Mouse (Mus musculus) heart, postnatal 0 days (tissue): Measurements from ENCODE around the gene Stx4a. TPM values are rescaled to one million over a fixed set of nuclear protein-coding genes. Genes with fewer than 3 reads are reported as not detected.

Source experiments
- ATAC-seq: fragments of 200-750 bp; cut with Nextera tagmentation; 2 replicates; pipeline ENCODE4 v1.8.0; 2017; ENCODE audit warnings: low read depth, moderate number of reproducible peaks, moderate library complexity; ENCODE audit not compliant: insufficient read depth
- DNase-seq: peaks from one replicate; pipeline ENCODE4 v3.0.0-alpha.2; 2016; ENCODE audit warnings: low spot score
- H3K27ac ChIP-seq: fragments of 300-500 bp; sonication (generic); 2 replicates; pipeline ENCODE4 v1.5.1; 2014; ENCODE audit warnings: low read depth, mild to moderate bottlenecking
- H3K27me3 ChIP-seq: fragments of 300-500 bp; sonication (generic); 2 replicates; pipeline ENCODE4 v1.6.1; 2014; ENCODE audit warnings: low read length, mixed read lengths; ENCODE audit not compliant: control insufficient read depth, insufficient read depth
- H3K36me3 ChIP-seq: fragments of 300-500 bp; sonication (generic); replicated peaks from 2 replicates; pipeline ENCODE4 v1.6.1; 2014; ENCODE audit warnings: low read length, mixed read lengths; ENCODE audit not compliant: control insufficient read depth, insufficient read depth
- H3K4me1 ChIP-seq: fragments of 300-500 bp; sonication (generic); 2 replicates; pipeline ENCODE4 v1.6.1; 2014; ENCODE audit warnings: antibody characterized with exemption; ENCODE audit not compliant: control insufficient read depth, insufficient read depth
- H3K4me2 ChIP-seq: fragments of 300-500 bp; sonication (generic); 2 replicates; pipeline ENCODE4 v1.6.1; 2014; ENCODE audit warnings: low read depth, mild to moderate bottlenecking, low read length, moderate library complexity
- H3K4me3 ChIP-seq: fragments of 300-500 bp; sonication (generic); 2 replicates; pipeline ENCODE4 v1.5.1; 2014; ENCODE audit warnings: low read depth, low read length
- H3K9ac ChIP-seq: fragments of 300-500 bp; sonication (generic); replicated peaks from 2 replicates; pipeline ENCODE4 v1.6.1; 2014; ENCODE audit warnings: low read depth, low read length, mixed read lengths
- H3K9me3 ChIP-seq: fragments of 300-500 bp; sonication (generic); replicated peaks from 2 replicates; pipeline ENCODE4 v1.6.1; 2016; ENCODE audit warnings: low read length; ENCODE audit not compliant: control insufficient read depth
- CTCF ChIP-seq: IDR thresholded peaks from 2 replicates; pipeline ENCODE4 v1.5.1; 2016; ENCODE audit warnings: antibody characterized with exemption, control low read depth, low read depth
- EP300 ChIP-seq: IDR thresholded peaks from 2 replicates; pipeline ENCODE4 v1.6.1; 2016; ENCODE audit warnings: antibody characterized with exemption, low read depth
- WGBS: fragments of 180-500 bp; shearing (Covaris S2); extraction: QIAGEN DNeasy Blood & Tissue Kit; methylation state at CpG from one replicate; pipeline ENCODE4 v1.1.7; 2014; 5-methylcytosine and 5-hydroxymethylcytosine counted together
- polyA plus RNA-seq: library from polyadenylated mRNA; unstranded; fragments of >200 nt; fragmentation: Nextera tagmentation; extraction: Ambion mirVana; gene quantifications from 2 replicates; pipeline ENCODE4 v1.2.1, GENCODE M21; 2015
- total RNA-seq: library from RNA; depleted of rRNA; stranded (reverse); fragments of >200 nt; gene quantifications from 2 replicates; pipeline ENCODE4 v1.2.3, GENCODE M21; 2014; ENCODE audit warnings: low replicate concordance

Gene Stx4a
- total and polyA plus RNA-seq, 2 experiments from 2014 or later = 14.5 to 46.5 TPM

- H3K9me3 ChIP-seq = no peaks in the 10 kb centered on the region
- peaks cover 24% of the 10 kb centered on the region for H3K36me3 ChIP-seq
- H3K4me3 ChIP-seq = peak overlapping the region; percentile 86
- H3K27ac ChIP-seq = peak overlapping the region; percentile 91
- peak overlapping the region; percentile 96 for H3K4me2 ChIP-seq
- no peaks in the 10 kb centered on the region for H3K27me3 ChIP-seq
- 4% methylated on average over 15 of the region's 15 CpGs for WGBS
- no peak for TF ChIP-seq EP300
- no peak for TF ChIP-seq CTCF
- ATAC-seq = peak; percentile 19
- H3K4me1 ChIP-seq = peaks cover 5% of the 10 kb centered on the region
- peak overlapping the region; percentile 73 for H3K9ac ChIP-seq
- no peak for DNase-seq
Measured at GRCm38 (mm10) chr7:127840886-127841285, 16.8 kb downstream of the Stx4a start.

DNA sequence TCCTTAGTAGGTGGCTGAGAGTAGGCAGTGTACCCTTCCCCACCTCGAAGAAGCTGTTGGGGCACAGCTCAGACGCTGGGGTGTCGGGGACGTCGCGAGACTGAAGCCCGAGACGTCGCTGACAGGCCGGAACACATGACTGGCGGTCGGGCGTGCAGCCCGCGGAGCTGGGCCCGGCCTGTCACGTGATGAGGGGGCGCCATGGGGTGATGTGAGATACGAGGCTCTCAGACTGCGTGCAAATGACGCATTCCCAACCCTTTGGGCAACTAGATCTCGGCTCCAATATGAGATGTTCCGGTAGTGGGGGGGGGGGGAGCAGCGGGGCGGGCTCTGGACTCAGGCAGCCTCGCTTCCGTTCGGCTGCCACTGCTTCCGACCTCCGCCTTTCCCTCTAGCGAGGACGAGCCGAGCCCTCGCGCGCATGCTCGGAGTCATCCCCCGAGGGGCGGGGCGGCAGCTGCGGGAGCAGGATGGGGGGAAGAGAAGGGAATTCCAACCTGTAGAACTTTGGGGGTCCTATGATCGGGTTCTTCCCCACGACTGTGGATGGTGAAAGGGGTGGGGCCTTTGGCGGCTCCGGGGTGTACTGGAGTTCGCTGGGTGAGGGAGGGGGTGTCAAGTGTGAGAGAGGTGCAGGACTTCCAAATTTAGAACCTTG lies 17.4 kb downstream of the Stx4a start:
- Histone ChIP-seq H3K4me3 (peak overlapping the region; percentile 86), H3K27ac (peak overlapping the region; percentile 91), H3K9ac (peak overlapping the region; percentile 73), H3K9me3 (no peaks in the 10 kb centered on the region), H3K36me3 (peaks cover 30% of the 10 kb centered on the region), H3K27me3 (no peaks in the 10 kb centered on the region), H3K4me2 (peak overlapping the region; percentile 96), H3K4me1 (peaks cover 5% of the 10 kb centered on the region)
- DNase-seq = peak; percentile 95
- WGBS = under 1% methylated on average over 44 of the region's 46 CpGs
- peak; percentile 94 for ATAC-seq
- TF ChIP-seq EP300 (peak; percentile 59; the same call in 1 of the 2 replicates), CTCF (0 out of 2 replicates have a peak, but pooled peaks have one; percentile 3)

DNA sequence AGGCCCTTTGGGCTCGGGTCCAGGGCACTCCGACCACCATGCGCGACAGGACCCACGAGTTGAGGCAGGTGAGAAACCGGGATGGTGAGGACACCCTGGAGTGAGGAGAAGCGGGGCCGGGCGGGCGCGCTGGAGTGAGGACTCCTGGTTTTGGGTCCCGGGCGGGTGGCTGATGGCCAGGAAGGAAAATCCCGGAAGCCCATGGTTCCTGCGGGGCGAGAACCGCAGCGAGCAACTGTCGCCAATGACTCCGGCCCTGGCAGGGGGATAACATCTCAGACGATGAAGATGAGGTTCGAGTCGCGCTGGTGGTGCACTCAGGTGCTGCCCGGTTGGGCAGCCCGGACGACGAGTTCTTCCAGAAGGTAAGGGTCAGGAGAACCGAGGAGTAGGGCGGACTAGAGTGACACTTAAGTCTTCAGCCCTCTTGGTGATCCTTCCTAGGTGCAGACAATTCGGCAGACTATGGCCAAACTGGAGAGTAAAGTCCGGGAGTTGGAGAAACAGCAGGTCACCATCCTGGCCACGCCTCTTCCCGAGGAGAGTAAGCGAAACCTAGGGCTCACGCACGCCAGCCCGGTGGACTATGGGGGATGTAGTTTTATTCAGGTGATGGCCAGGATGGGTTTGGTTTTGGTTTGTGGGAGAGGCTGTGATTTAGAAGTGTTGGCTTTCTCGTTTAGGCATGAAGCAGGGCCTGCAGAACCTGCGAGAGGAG lies 18.1 kb downstream of the Stx4a start:
- Histone ChIP-seq H3K9ac (peak overlapping the region; percentile 73), H3K4me1 (peaks cover 5% of the 10 kb centered on the region), H3K27me3 (no peaks in the 10 kb centered on the region), H3K27ac (peak overlapping the region; percentile 91), H3K36me3 (peaks cover 37% of the 10 kb centered on the region), H3K4me2 (peak overlapping the region; percentile 96), H3K4me3 (peak overlapping the region; percentile 86), H3K9me3 (no peaks in the 10 kb centered on the region)
- peak; percentile 78 for DNase-seq
- peak; percentile 47 for ATAC-seq
- TF ChIP-seq EP300 = peak; percentile 3; the same call in 1 of the 2 replicates
- TF ChIP-seq CTCF = no peak
- WGBS = under 1% methylated on average over 40 of the region's 40 CpGs

DNA sequence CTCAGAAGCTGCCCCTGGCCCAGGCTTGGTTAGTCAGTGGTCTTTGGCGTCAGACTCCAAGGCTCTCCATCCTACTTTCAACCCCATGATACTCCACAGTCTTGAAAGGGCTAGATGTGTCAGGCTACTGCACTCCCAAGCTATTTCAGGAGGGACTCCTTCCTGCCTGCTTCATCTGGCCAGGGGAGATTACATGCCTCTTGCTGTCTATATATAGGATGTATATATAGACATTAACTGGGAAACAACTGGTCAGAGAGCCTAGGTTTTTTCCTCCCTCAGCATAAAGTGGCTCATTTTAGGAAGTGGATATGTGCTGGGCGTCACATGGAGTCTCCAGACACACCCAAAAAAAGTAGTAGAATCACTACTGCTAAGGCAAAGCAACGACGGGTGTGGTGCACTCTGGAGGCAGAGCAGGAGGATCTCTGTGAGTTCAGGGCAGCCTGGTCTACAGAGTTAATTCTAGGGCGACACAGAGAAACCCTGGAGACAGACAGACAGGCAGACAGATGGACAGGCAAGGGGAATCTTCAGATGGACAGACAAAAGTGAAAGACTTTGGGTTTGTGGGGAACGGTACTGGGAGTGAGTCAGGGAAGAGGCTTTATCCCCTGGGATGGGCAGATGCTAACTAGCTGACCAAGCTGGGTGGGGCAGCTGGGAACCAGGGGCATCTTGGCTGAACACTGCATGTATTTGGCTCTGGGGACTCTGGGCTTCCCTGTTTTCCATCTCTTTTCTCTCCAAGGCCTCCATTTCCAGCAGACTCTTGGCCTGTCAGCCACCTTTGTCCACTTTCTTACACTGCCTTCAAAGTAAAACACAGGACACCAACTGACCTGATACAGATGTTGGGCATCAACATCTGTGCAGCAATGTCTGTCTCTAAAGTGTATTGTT lies 26.1 kb downstream of the Stx4a start:
- H3K4me3 ChIP-seq = no peak overlapping the region
- 58% methylated on average over 6 of the region's 6 CpGs for WGBS
- TF ChIP-seq CTCF = no peak
- TF ChIP-seq EP300 = no peak
- no peaks in the 10 kb centered on the region for H3K9me3 ChIP-seq
- no peak overlapping the region for H3K9ac ChIP-seq
- ATAC-seq (no peak), DNase-seq (no peak)
- peaks cover 34% of the 10 kb centered on the region for H3K36me3 ChIP-seq
- no peak overlapping the region for H3K4me2 ChIP-seq
- H3K27me3 ChIP-seq = no peaks in the 10 kb centered on the region
- H3K4me1 ChIP-seq = no peaks in the 10 kb centered on the region
- H3K27ac ChIP-seq = no peak overlapping the region

GRCm38 (mm10) chr7:127850906-127851305 lies 26.8 kb downstream of the Stx4a start:
- Histone ChIP-seq H3K9me3 (no peaks in the 10 kb centered on the region), H3K27ac (no peak overlapping the region), H3K36me3 (peaks cover 28% of the 10 kb centered on the region), H3K4me3 (no peak overlapping the region), H3K4me1 (no peaks in the 10 kb centered on the region), H3K27me3 (no peaks in the 10 kb centered on the region), H3K9ac (no peak overlapping the region), H3K4me2 (no peak overlapping the region)
- TF ChIP-seq CTCF = no peak
- no peak for TF ChIP-seq EP300
- 50% methylated on average over 5 of the region's 5 CpGs for WGBS
- DNase-seq (no peak), ATAC-seq (no peak)
